Mouse (Mus musculus) urinary bladder, postnatal 25 days (tissue): ENCODE results near the gene Tlr5.

Experiments used
- DNase-seq: peaks from one replicate; pipeline ENCODE4 v3.0.0; 2022; ENCODE audit warnings: low spot score

The Tlr5 gene

GRCm38 (mm10) chr1:182954287-182955046 is at the start of gene Tlr5:
TSS of gene Tlr5 (plus strand) at chr1:182954788.
- DNase-seq = peak; percentile 56

- DNase-seq = no peak
Measured at GRCm38 (mm10) chr1:182905669-182906068, 48.9 kb upstream of the Tlr5 start.

- DNase-seq = peak; percentile 86
Measured at GRCm38 (mm10) chr1:182908050-182909036, 46.2 kb upstream of the Tlr5 start.

GRCm38 (mm10) chr1:182909066-182909465 is 45.5 kb upstream of the Tlr5 start:
- DNase-seq = no peak

GRCm38 (mm10) chr1:182909596-182909995 is 45.0 kb upstream of the Tlr5 start:
- DNase-seq = no peak

GRCm38 (mm10) chr1:182912591-182912990 is 42.0 kb upstream of the Tlr5 start:
- no peak for DNase-seq

- DNase-seq = no peak
Measured at GRCm38 (mm10) chr1:182914121-182914908, 40.3 kb upstream of the Tlr5 start.

GRCm38 (mm10) chr1:182916166-182916565 is 38.4 kb upstream of the Tlr5 start:
- no peak for DNase-seq

- no peak for DNase-seq
Measured at GRCm38 (mm10) chr1:182918718-182919346, 35.8 kb upstream of the Tlr5 start.

GRCm38 (mm10) chr1:182922824-182923223 is 31.8 kb upstream of the Tlr5 start:
- DNase-seq = no peak

GRCm38 (mm10) chr1:182926465-182926864 is 28.1 kb upstream of the Tlr5 start:
- DNase-seq = no peak

GRCm38 (mm10) chr1:182927878-182928851 is 26.4 kb upstream of the Tlr5 start:
- DNase-seq = no peak

- no peak for DNase-seq
Measured at GRCm38 (mm10) chr1:182935469-182935868, 19.1 kb upstream of the Tlr5 start.

- no peak for DNase-seq
Measured at GRCm38 (mm10) chr1:182937486-182938120, 17.0 kb upstream of the Tlr5 start.

- DNase-seq = no peak
Measured at GRCm38 (mm10) chr1:182941921-182942320, 12.7 kb upstream of the Tlr5 start.

GRCm38 (mm10) chr1:182943911-182944310 is 10.7 kb upstream of the Tlr5 start:
- no peak for DNase-seq

- DNase-seq = no peak
Measured at GRCm38 (mm10) chr1:182944638-182945037, 9.9 kb upstream of the Tlr5 start.

- no peak for DNase-seq
Measured at GRCm38 (mm10) chr1:182945561-182945960, 9.0 kb upstream of the Tlr5 start.

GRCm38 (mm10) chr1:182951298-182951697 is 3.3 kb upstream of the Tlr5 start:
- peak; percentile 51 for DNase-seq

GRCm38 (mm10) chr1:182953165-182953564 is 1.4 kb upstream of the Tlr5 start:
- no peak for DNase-seq
